In genomic region chr14:90905270-90905669, GRCm38 (mm10) we compare ENCODE assay signal across 35 mouse cellular contexts.
"Had no signal": no experiment of that assay in that cellular context is flagged by ENCODE, and none has a peak within 500 bp of the region (broad histone marks: within the 10 kb centered on the region; RNA-seq: fewer than 3 reads in every experiment).

No protein-coding gene starts in this region.

- H3K36me3 ChIP-seq: heart, embryonic 10.5 days; heart, embryonic 12.5 days; heart, embryonic 13.5 days; heart, embryonic 15.5 days; hindbrain, embryonic 10.5 days; hindbrain, embryonic 12.5 days; hindbrain, embryonic 13.5 days; hindbrain, embryonic 15.5 days; intestine, embryonic 15.5 days; kidney, embryonic 15.5 days had no signal

- H3K9me3 ChIP-seq: heart, embryonic 10.5 days; heart, embryonic 12.5 days; heart, embryonic 13.5 days; heart, embryonic 15.5 days; hindbrain, embryonic 10.5 days; hindbrain, embryonic 12.5 days; hindbrain, embryonic 15.5 days; intestine, embryonic 15.5 days; kidney, embryonic 15.5 days had no signal

- H3K4me1 ChIP-seq: heart, embryonic 10.5 days; heart, embryonic 12.5 days; heart, embryonic 13.5 days; heart, embryonic 15.5 days; hindbrain, embryonic 10.5 days; hindbrain, embryonic 12.5 days; hindbrain, embryonic 13.5 days; hindbrain, embryonic 15.5 days; intestine, embryonic 15.5 days; kidney, embryonic 15.5 days had no signal

- H3K4me3 ChIP-seq: heart, embryonic 10.5 days; heart, embryonic 12.5 days; heart, embryonic 13.5 days; heart, embryonic 15.5 days; hindbrain, embryonic 10.5 days; hindbrain, embryonic 12.5 days; hindbrain, embryonic 13.5 days; hindbrain, embryonic 15.5 days; intestine, embryonic 15.5 days; kidney, embryonic 15.5 days; layer of hippocampus, adult 2 months had no signal

- H3K27me3 ChIP-seq: heart, embryonic 12.5 days; heart, embryonic 13.5 days; heart, embryonic 15.5 days; hindbrain, embryonic 12.5 days; hindbrain, embryonic 13.5 days; hindbrain, embryonic 15.5 days; intestine, embryonic 15.5 days; kidney, embryonic 15.5 days had no signal

- H3K4me2 ChIP-seq: heart, embryonic 11.5 days; heart, embryonic 12.5 days; heart, embryonic 13.5 days; heart, embryonic 15.5 days; hindbrain, embryonic 12.5 days; hindbrain, embryonic 13.5 days; hindbrain, embryonic 14.5 days; hindbrain, embryonic 15.5 days; intestine, embryonic 15.5 days; kidney, embryonic 15.5 days had no signal

- ATAC-seq: hindbrain, embryonic 16.5 days; hindbrain, postnatal 0 days; inflammation-experienced regulatory T-cells, adult 6 months; intestine, embryonic 15.5 days; intestine, embryonic 16.5 days; intestine, postnatal 0 days had no signal

- DNase-seq: heart, postnatal 10 days; heart, postnatal 14 days; heart, postnatal 36 days; heart, postnatal 4 days; kidney, adult 11 months; kidney, adult 18-20 months; kidney, adult 2 months; kidney, adult 8-10 months; kidney, adult 9 months; kidney, postnatal 10 days; kidney, postnatal 14 days; kidney, postnatal 25 days; kidney, postnatal 36 days; kidney, postnatal 4 days; layer of hippocampus, adult 9-11 months; layer of hippocampus, postnatal 36 days had no signal

- H3K27ac ChIP-seq: heart, embryonic 10.5 days; heart, embryonic 13.5 days; heart, embryonic 15.5 days; hindbrain, embryonic 10.5 days; hindbrain, embryonic 12.5 days; hindbrain, embryonic 13.5 days; hindbrain, embryonic 14.5 days; hindbrain, embryonic 15.5 days; hindbrain, postnatal 0 days; intestine, embryonic 15.5 days; kidney, embryonic 15.5 days; kidney, postnatal 0 days; layer of hippocampus, adult 2 months had no signal

- H3K9ac ChIP-seq: heart, embryonic 12.5 days; heart, embryonic 13.5 days; heart, embryonic 15.5 days; hindbrain, embryonic 12.5 days; hindbrain, embryonic 13.5 days; hindbrain, embryonic 14.5 days; hindbrain, embryonic 15.5 days; intestine, embryonic 15.5 days; kidney, embryonic 15.5 days had no signal
